Mouse (Mus musculus): Measurements from ENCODE around the gene Ern1. TPM values are rescaled to one million over a fixed set of nuclear protein-coding genes. Genes with fewer than 3 reads are reported as not detected.

Gene Ern1
- polyA plus RNA-seq, 1 experiment from 2014 or later = 2.9 TPM

DNA sequence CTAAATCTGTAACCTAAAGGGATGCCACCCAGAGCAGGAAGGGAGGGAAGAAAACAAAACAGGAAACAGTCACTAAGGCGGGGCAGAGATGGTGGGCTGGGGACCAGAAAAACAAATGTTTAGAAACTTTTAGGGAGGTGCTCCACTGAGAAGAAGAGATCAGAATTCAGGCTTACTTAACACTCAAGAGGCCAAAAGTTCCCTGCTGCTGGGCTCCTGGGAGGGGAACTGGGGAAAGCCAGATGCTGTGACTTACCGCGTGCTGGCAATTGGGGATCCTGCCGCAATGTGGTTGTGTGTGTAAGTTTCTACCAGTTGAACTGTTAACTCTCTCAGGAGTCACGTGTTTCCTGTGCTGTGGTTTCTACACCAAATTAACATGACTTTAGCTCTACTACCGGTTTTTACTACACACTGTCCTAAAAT is 99.8 kb downstream of the Ern1 start, which contains the start of gene Icam2:
Gene Icam2, minus strand, starts transcription at position 285 of the 426 bp plus-strand sequence.
- no peaks in the 10 kb centered on the region for H3K9me3 ChIP-seq (replicated peaks; ENCODE audit: control insufficient read depth, low read length)
- no peaks in the 10 kb centered on the region for H3K36me3 ChIP-seq (ENCODE audit: control insufficient read depth, insufficient read depth, low read length)
- no peak within 1 kb of the TSS for H3K4me3 ChIP-seq (ENCODE audit: low read depth, low read length)
- H3K4me1 ChIP-seq (ENCODE audit: control insufficient read depth, insufficient read depth, low read length) = no peaks in the 10 kb centered on the region
- WGBS = 86% methylated on average over 6 of the region's 6 CpGs
- no peak for ATAC-seq
- no peak for DNase-seq (ENCODE audit: low spot score)
- no peak within 1 kb of the TSS for H3K4me2 ChIP-seq (ENCODE audit: low read length)
- H3K9ac ChIP-seq (ENCODE audit: low read length) = no peak within 1 kb of the TSS
- H3K27ac ChIP-seq (ENCODE audit: low read depth, low read length) = no peak within 1 kb of the TSS
- no peaks in the 10 kb centered on the region for H3K27me3 ChIP-seq (replicated peaks; ENCODE audit: control insufficient read depth, insufficient read depth, low read length)

DNA sequence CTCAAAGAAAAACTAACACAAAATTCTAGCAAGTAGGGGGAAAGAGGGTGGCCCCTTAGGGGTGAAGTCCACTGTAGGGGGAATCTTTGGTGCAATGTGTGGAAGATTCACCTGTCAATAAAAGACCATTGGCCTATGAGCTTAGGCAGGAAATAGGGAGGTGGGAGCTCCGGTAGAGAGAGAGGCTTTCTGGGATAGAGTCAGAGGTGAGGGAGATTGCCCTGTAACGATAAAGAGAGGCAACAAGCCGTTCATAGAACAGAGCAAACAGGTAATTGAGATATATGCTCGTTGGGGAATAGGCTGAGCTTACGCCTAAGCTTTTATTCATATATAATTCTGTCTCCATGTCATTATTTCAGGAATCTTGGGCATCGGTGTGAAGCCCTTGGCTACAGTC is 100.6 kb downstream of the Ern1 start:
- Histone ChIP-seq H3K9me3 (replicated peaks; ENCODE audit: control insufficient read depth, low read length) (no peaks in the 10 kb centered on the region), H3K27ac (ENCODE audit: low read depth, low read length) (no peak overlapping the region), H3K4me1 (ENCODE audit: control insufficient read depth, insufficient read depth, low read length) (no peaks in the 10 kb centered on the region), H3K4me3 (ENCODE audit: low read depth, low read length) (no peak overlapping the region), H3K4me2 (ENCODE audit: low read length) (no peak overlapping the region), H3K9ac (ENCODE audit: low read length) (no peak overlapping the region), H3K27me3 (replicated peaks; ENCODE audit: control insufficient read depth, insufficient read depth, low read length) (no peaks in the 10 kb centered on the region), H3K36me3 (ENCODE audit: control insufficient read depth, insufficient read depth, low read length) (no peaks in the 10 kb centered on the region)
- 81% methylated on average over 6 of the region's 6 CpGs for WGBS
- ATAC-seq = no peak
- DNase-seq (ENCODE audit: low spot score) = no peak

DNA sequence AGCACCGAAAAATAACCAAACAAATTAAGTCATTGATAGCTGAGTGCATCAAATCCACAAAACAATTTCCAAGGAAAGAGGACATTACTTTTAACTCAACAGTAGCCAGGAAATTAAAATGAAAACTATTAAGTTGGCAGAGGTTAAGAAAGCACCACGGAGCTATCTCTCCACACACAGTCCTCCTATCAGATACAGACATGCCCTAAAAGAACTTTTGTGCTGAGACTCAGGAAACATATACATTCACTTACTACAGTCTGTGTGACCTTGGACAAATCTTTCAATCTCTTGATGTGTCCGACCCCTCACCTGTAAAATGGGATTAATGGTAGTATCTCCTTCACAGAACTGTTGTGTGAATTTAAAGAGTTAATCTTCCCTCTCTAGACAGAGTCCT is 101.2 kb downstream of the Ern1 start:
- H3K36me3 ChIP-seq (ENCODE audit: control insufficient read depth, insufficient read depth, low read length) = no peaks in the 10 kb centered on the region
- H3K4me2 ChIP-seq (ENCODE audit: low read length) = no peak overlapping the region
- no peak for DNase-seq (ENCODE audit: low spot score)
- no peaks in the 10 kb centered on the region for H3K9me3 ChIP-seq (replicated peaks; ENCODE audit: control insufficient read depth, low read length)
- H3K4me1 ChIP-seq (ENCODE audit: control insufficient read depth, insufficient read depth, low read length) = no peaks in the 10 kb centered on the region
- no peaks in the 10 kb centered on the region for H3K27me3 ChIP-seq (replicated peaks; ENCODE audit: control insufficient read depth, insufficient read depth, low read length)
- H3K4me3 ChIP-seq (ENCODE audit: low read depth, low read length) = no peak overlapping the region
- H3K27ac ChIP-seq (ENCODE audit: low read depth, low read length) = no peak overlapping the region
- no peak for ATAC-seq
- no peak overlapping the region for H3K9ac ChIP-seq (ENCODE audit: low read length)
- 92% methylated on average over 3 of the region's 3 CpGs for WGBS

DNA sequence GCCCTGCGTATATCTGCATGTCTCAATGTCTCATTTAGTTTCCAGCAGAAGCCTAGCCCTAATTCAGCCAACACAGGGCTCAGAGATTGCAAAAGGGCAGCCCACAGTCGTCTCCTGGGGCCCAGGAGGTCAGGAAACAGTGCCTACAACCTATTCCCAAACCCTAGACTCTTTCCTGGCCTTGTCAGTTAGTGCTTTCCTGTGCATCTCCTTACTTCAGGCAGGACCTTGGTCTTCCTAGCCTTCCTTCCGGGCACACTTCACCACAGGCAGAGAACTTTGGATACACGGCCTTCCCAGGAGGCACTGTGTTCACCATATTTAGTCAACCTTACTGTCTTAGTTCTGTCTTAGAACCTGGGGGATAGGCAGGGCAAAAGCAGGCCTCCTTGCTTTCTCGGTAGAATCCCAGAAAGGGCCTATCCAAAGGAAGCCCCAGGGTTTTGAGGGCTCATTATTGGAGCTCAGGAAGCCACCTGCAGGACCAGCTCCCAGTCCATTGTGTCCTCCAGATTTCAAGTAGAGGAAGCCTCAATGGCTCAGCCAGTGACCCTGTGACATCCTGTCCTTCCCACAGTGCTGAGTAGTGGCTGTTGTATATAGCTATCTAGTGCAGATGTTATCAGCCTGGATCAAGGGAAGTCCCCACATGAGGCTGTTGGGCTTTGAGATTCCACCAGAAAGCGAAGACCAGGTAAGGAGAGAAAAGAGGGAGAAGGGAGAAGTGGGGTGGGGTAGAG is 104.4 kb downstream of the Ern1 start:
- H3K9ac ChIP-seq (ENCODE audit: low read length) = no peak overlapping the region
- H3K36me3 ChIP-seq (ENCODE audit: control insufficient read depth, insufficient read depth, low read length) = no peaks in the 10 kb centered on the region
- H3K4me1 ChIP-seq (ENCODE audit: control insufficient read depth, insufficient read depth, low read length) = no peaks in the 10 kb centered on the region
- no peak for DNase-seq (ENCODE audit: low spot score)
- no peak overlapping the region for H3K4me3 ChIP-seq (ENCODE audit: low read depth, low read length)
- no peak overlapping the region for H3K27ac ChIP-seq (ENCODE audit: low read depth, low read length)
- no peaks in the 10 kb centered on the region for H3K9me3 ChIP-seq (replicated peaks; ENCODE audit: control insufficient read depth, low read length)
- WGBS = 85% methylated on average over 6 of the region's 6 CpGs
- no peak overlapping the region for H3K4me2 ChIP-seq (ENCODE audit: low read length)
- ATAC-seq = no peak
- H3K27me3 ChIP-seq (replicated peaks; ENCODE audit: control insufficient read depth, insufficient read depth, low read length) = no peaks in the 10 kb centered on the region

DNA sequence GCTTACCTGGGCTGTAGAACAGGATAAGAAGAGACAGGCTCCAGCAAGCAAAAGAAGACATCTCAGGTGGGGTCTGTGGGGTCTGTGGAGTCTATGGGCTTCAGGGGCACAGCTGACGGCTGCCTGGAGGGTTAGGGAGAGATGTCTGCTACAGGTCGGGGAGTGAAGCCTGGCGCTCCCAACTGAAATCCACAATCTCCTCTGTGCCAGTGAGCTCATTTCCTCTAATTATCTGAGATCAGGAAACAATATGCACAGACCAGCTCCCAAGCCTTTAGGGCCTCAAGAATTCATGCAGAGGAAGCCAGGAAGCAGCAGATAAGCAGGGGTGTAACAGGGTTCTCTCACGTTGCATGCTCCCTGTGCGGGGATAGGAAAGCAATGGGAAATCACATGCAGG is 105.2 kb downstream of the Ern1 start:
- no peak overlapping the region for H3K4me3 ChIP-seq (ENCODE audit: low read depth, low read length)
- no peaks in the 10 kb centered on the region for H3K27me3 ChIP-seq (replicated peaks; ENCODE audit: control insufficient read depth, insufficient read depth, low read length)
- no peaks in the 10 kb centered on the region for H3K9me3 ChIP-seq (replicated peaks; ENCODE audit: control insufficient read depth, low read length)
- no peak overlapping the region for H3K27ac ChIP-seq (ENCODE audit: low read depth, low read length)
- H3K4me2 ChIP-seq (ENCODE audit: low read length) = no peak overlapping the region
- ATAC-seq (no peak), DNase-seq (ENCODE audit: low spot score) (no peak)
- H3K4me1 ChIP-seq (ENCODE audit: control insufficient read depth, insufficient read depth, low read length) = no peaks in the 10 kb centered on the region
- H3K36me3 ChIP-seq (ENCODE audit: control insufficient read depth, insufficient read depth, low read length) = no peaks in the 10 kb centered on the region
- WGBS = 73% methylated on average over 5 of the region's 5 CpGs
- no peak overlapping the region for H3K9ac ChIP-seq (ENCODE audit: low read length)

DNA sequence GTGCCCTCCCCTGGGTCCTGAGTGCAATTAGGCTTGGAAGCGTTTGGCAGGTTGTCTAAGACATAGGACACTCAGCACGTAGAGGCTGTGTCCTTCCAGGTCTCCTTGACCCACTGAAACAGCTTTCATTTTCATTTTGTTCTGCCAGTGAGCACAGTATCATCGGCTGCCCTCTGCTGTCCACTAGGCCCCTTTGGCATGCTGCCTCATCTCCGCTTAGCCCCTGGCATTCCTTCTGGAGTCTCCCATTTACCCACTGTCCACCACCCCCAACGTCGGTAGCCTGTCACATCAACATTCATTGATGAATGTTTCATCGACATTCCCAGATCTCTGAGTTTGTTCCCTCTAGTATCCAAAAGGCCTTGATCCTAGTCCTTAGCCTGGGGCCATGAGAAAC is 105.8 kb downstream of the Ern1 start:
- ATAC-seq = no peak
- Histone ChIP-seq H3K9ac (ENCODE audit: low read length) (no peak overlapping the region), H3K4me3 (ENCODE audit: low read depth, low read length) (no peak overlapping the region)

DNA sequence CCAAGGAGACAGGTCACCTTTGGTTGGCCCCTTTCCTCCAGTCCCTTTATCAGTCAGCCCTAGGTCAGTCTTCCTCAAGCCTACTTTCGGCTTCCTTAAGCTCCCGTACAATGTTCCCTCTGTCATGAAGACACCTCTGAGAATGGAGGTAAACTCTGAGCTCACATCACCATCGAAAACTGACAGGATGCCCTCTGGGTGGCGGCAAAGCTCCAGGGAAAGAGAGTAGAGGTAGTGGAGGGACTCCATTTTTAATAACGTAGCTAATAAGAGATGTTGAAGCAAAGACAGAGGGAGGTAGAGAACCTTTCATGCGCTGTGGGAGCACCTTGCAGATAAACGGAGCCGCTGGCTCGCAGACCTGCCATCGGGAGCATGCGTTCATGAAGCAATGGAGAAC is 106.6 kb downstream of the Ern1 start:
- 85% methylated on average over 11 of the region's 11 CpGs for WGBS

More for the DNA sequence above, 105.8 kb downstream of the Ern1 start:
- WGBS = 89% methylated on average over 7 of the region's 7 CpGs
- Histone ChIP-seq H3K4me1 (ENCODE audit: control insufficient read depth, insufficient read depth, low read length) (no peaks in the 10 kb centered on the region), H3K27me3 (replicated peaks; ENCODE audit: control insufficient read depth, insufficient read depth, low read length) (no peaks in the 10 kb centered on the region), H3K4me2 (ENCODE audit: low read length) (no peak overlapping the region), H3K27ac (ENCODE audit: low read depth, low read length) (no peak overlapping the region), H3K36me3 (ENCODE audit: control insufficient read depth, insufficient read depth, low read length) (no peaks in the 10 kb centered on the region), H3K9me3 (replicated peaks; ENCODE audit: control insufficient read depth, low read length) (no peaks in the 10 kb centered on the region)
- no peak for DNase-seq (ENCODE audit: low spot score)

DNA sequence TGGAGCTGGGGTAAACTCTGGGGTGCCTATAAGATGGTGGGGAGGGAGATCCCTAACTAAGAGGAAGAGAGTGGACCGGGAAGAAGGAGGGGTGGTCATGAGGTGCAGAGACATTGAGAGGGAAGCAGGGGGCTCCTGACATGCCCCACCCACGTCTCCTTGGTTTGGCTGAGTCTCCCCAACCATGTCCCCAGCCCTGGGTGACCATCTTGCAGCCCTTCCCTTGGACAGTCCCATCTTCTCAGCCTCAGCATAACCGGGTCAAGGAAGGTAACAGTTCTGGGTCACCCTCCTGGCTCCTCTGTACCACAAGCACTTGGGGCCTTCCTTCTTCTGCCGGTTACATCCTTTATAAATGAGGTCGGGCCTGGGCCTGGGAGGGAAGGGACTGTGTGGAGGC is 112.7 kb downstream of the Ern1 start:
- Histone ChIP-seq H3K9ac (ENCODE audit: low read length) (no peak overlapping the region), H3K27ac (ENCODE audit: low read depth, low read length) (no peak overlapping the region), H3K4me3 (ENCODE audit: low read depth, low read length) (no peak overlapping the region), H3K36me3 (ENCODE audit: control insufficient read depth, insufficient read depth, low read length) (no peaks in the 10 kb centered on the region), H3K4me2 (ENCODE audit: low read length) (no peak overlapping the region), H3K9me3 (replicated peaks; ENCODE audit: control insufficient read depth, low read length) (no peaks in the 10 kb centered on the region), H3K27me3 (replicated peaks; ENCODE audit: control insufficient read depth, insufficient read depth, low read length) (no peaks in the 10 kb centered on the region), H3K4me1 (ENCODE audit: control insufficient read depth, insufficient read depth, low read length) (no peaks in the 10 kb centered on the region)
- ATAC-seq = no peak
- DNase-seq (ENCODE audit: low spot score) = no peak
- WGBS = 78% methylated on average over 5 of the region's 5 CpGs

More for the DNA sequence above, 106.6 kb downstream of the Ern1 start:
- H3K4me3 ChIP-seq (ENCODE audit: low read depth, low read length) = no peak overlapping the region
- no peaks in the 10 kb centered on the region for H3K4me1 ChIP-seq (ENCODE audit: control insufficient read depth, insufficient read depth, low read length)
- H3K9me3 ChIP-seq (replicated peaks; ENCODE audit: control insufficient read depth, low read length) = no peaks in the 10 kb centered on the region
- ATAC-seq = no peak
- H3K36me3 ChIP-seq (ENCODE audit: control insufficient read depth, insufficient read depth, low read length) = no peaks in the 10 kb centered on the region
- H3K4me2 ChIP-seq (ENCODE audit: low read length) = no peak overlapping the region
- DNase-seq (ENCODE audit: low spot score) = no peak
- no peaks in the 10 kb centered on the region for H3K27me3 ChIP-seq (replicated peaks; ENCODE audit: control insufficient read depth, insufficient read depth, low read length)
- H3K9ac ChIP-seq (ENCODE audit: low read length) = no peak overlapping the region
- H3K27ac ChIP-seq (ENCODE audit: low read depth, low read length) = no peak overlapping the region

DNA sequence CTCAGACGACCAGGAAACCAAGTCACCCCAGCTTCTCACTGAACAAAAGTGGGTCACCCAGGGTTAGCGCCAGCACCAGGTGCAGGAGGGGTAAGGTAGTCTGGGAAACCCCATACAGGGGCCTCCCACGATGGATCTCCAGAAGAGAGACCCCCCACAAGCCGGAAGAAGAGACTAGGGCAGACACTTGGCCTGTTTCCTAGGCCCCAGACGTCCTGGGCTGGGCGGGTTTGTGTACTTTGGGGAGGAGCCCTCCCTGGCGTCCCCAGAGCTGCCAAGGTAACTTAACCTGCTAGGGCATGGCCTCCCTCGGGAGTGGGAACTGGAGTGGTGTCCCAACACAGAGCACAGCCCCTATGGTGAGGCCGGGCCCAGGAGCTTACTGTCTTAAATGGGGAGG is 113.1 kb downstream of the Ern1 start:
- WGBS = 56% methylated on average over 9 of the region's 9 CpGs
- no peaks in the 10 kb centered on the region for H3K9me3 ChIP-seq (replicated peaks; ENCODE audit: control insufficient read depth, low read length)
- no peak overlapping the region for H3K4me2 ChIP-seq (ENCODE audit: low read length)
- H3K27me3 ChIP-seq (replicated peaks; ENCODE audit: control insufficient read depth, insufficient read depth, low read length) = no peaks in the 10 kb centered on the region
- H3K4me3 ChIP-seq (ENCODE audit: low read depth, low read length) = no peak overlapping the region
- H3K36me3 ChIP-seq (ENCODE audit: control insufficient read depth, insufficient read depth, low read length) = no peaks in the 10 kb centered on the region
- ATAC-seq = no peak
- no peak overlapping the region for H3K27ac ChIP-seq (ENCODE audit: low read depth, low read length)
- H3K9ac ChIP-seq (ENCODE audit: low read length) = no peak overlapping the region
- DNase-seq (ENCODE audit: low spot score) = no peak
- no peaks in the 10 kb centered on the region for H3K4me1 ChIP-seq (ENCODE audit: control insufficient read depth, insufficient read depth, low read length)

Measured in forebrain, embryonic 14.5 days (tissue).